Comparison of ENCODE assay signal across 9 mouse cellular contexts in genomic region chr14:27621576-27621975, GRCm38 (mm10). TPM values are rescaled to one million over a fixed set of nuclear protein-coding genes. Genes with fewer than 3 reads are reported as not detected.
DNase-seq lines count a peak whose midpoint lies in the region; ATAC-seq lines count a peak whose summit lies in the region.
"Had no signal": no experiment of that assay in that cellular context is flagged by ENCODE, and none has a peak within 500 bp of the region (broad histone marks: within the 10 kb centered on the region; RNA-seq: fewer than 3 reads in every experiment).

No protein-coding gene starts in this region.

- no peak overlapping the region for H3K27ac ChIP-seq in kidney, embryonic 14.5 days (ENCODE audit: low read depth, low read length)
- H3K27ac ChIP-seq in embryonic facial prominence, embryonic 10.5 days (replicated peaks), result no peak overlapping the region
- H3K27ac ChIP-seq in forebrain, embryonic 15.5 days (replicated peaks), result peak overlapping the region; percentile 88; the same call in 1 of the 2 replicates
- peak overlapping the region; percentile 90 for H3K27ac ChIP-seq in midbrain, embryonic 14.5 days (replicated peaks; ENCODE audit: low read depth, low read length)
- H3K27ac ChIP-seq in liver, embryonic 12.5 days, result no peak overlapping the region
- H3K27ac ChIP-seq: gastrocnemius, adult 2 months had no signal

- no peak overlapping the region; the same call in 1 of the 2 replicates for H3K4me2 ChIP-seq in kidney, embryonic 14.5 days (replicated peaks; ENCODE audit: low read depth, low read length)
- H3K4me2 ChIP-seq in forebrain, embryonic 15.5 days (replicated peaks), result no peak overlapping the region
- peak overlapping the region; percentile 71 for H3K4me2 ChIP-seq in midbrain, embryonic 14.5 days (ENCODE audit: low read length)
- no peak overlapping the region for H3K4me2 ChIP-seq in liver, embryonic 12.5 days

- peaks cover 5% of the 10 kb centered on the region; the same call in 1 of the 2 replicates for H3K27me3 ChIP-seq in kidney, embryonic 14.5 days (ENCODE audit: control insufficient read depth, insufficient read depth, low read length)
- H3K27me3 ChIP-seq in embryonic facial prominence, embryonic 10.5 days (replicated peaks; ENCODE audit: low read depth, poor library complexity, severe bottlenecking), result peaks cover 29% of the 10 kb centered on the region
- H3K27me3 ChIP-seq in forebrain, embryonic 15.5 days, result no peaks in the 10 kb centered on the region
- H3K27me3 ChIP-seq in midbrain, embryonic 14.5 days (ENCODE audit: control insufficient read depth, insufficient read depth, low read length), result no peaks in the 10 kb centered on the region
- H3K27me3 ChIP-seq in liver, embryonic 12.5 days (replicated peaks), result peaks cover 44% of the 10 kb centered on the region

- no peaks in the 10 kb centered on the region for H3K36me3 ChIP-seq in kidney, embryonic 14.5 days (ENCODE audit: control insufficient read depth, insufficient read depth, low read length)
- H3K36me3 ChIP-seq in embryonic facial prominence, embryonic 10.5 days (replicated peaks), result no peaks in the 10 kb centered on the region
- no peaks in the 10 kb centered on the region for H3K36me3 ChIP-seq in forebrain, embryonic 15.5 days
- H3K36me3 ChIP-seq in midbrain, embryonic 14.5 days (ENCODE audit: control insufficient read depth, insufficient read depth, low read length), result no peaks in the 10 kb centered on the region
- no peaks in the 10 kb centered on the region for H3K36me3 ChIP-seq in liver, embryonic 12.5 days

- WGBS in kidney, embryonic 14.5 days, result 50% methylated on average over 8 of the region's 8 CpGs
- WGBS in embryonic facial prominence, embryonic 10.5 days, result 47% methylated on average over 8 of the region's 8 CpGs
- WGBS in forebrain, embryonic 15.5 days, result 46% methylated on average over 8 of the region's 8 CpGs
- WGBS in midbrain, embryonic 14.5 days, result 47% methylated on average over 8 of the region's 8 CpGs
- WGBS in liver, embryonic 12.5 days (ENCODE audit: insufficient replicate concordance), result 39% methylated on average over 8 of the region's 8 CpGs

- ATAC-seq in kidney, embryonic 14.5 days (ENCODE audit: low FRiP score, low TSS enrichment), result no peak
- ATAC-seq in forebrain, embryonic 15.5 days (replicated peaks), result no peak
- ATAC-seq in midbrain, embryonic 14.5 days (ENCODE audit: low FRiP score, low TSS enrichment), result no peak
- no peak for ATAC-seq in liver, embryonic 12.5 days

- no peak overlapping the region for H3K9ac ChIP-seq in kidney, embryonic 14.5 days (ENCODE audit: low read depth, low read length)
- H3K9ac ChIP-seq in forebrain, embryonic 15.5 days (replicated peaks), result no peak overlapping the region
- H3K9ac ChIP-seq in midbrain, embryonic 14.5 days (replicated peaks; ENCODE audit: low read length), result no peak overlapping the region; the same call in 1 of the 2 replicates
- no peak overlapping the region for H3K9ac ChIP-seq in liver, embryonic 12.5 days

- H3K9me3 ChIP-seq in kidney, embryonic 14.5 days (ENCODE audit: control insufficient read depth, low read length), result no peaks in the 10 kb centered on the region
- no peaks in the 10 kb centered on the region for H3K9me3 ChIP-seq in embryonic facial prominence, embryonic 10.5 days
- no peaks in the 10 kb centered on the region for H3K9me3 ChIP-seq in forebrain, embryonic 15.5 days
- H3K9me3 ChIP-seq in midbrain, embryonic 14.5 days (ENCODE audit: control insufficient read depth, low read length), result no peaks in the 10 kb centered on the region
- no peaks in the 10 kb centered on the region for H3K9me3 ChIP-seq in liver, embryonic 12.5 days (replicated peaks)

- peaks cover 4% of the 10 kb centered on the region for H3K4me1 ChIP-seq in kidney, embryonic 14.5 days (ENCODE audit: control insufficient read depth, insufficient read depth, low read length)
- H3K4me1 ChIP-seq in embryonic facial prominence, embryonic 10.5 days, result peaks cover 12% of the 10 kb centered on the region; the same call in 1 of the 2 replicates
- H3K4me1 ChIP-seq in forebrain, embryonic 15.5 days, result peaks cover 12% of the 10 kb centered on the region
- peaks cover 5% of the 10 kb centered on the region; the same call in 1 of the 2 replicates for H3K4me1 ChIP-seq in midbrain, embryonic 14.5 days (ENCODE audit: control insufficient read depth, insufficient read depth, low read length)
- H3K4me1 ChIP-seq in liver, embryonic 12.5 days, result 0 out of 2 replicates have a peak, but pooled peaks cover 7% of the 10 kb centered on the region

- no peak for DNase-seq in kidney, postnatal 10 days
- DNase-seq in embryonic facial prominence, embryonic 10.5 days (ENCODE audit: low spot score), result peak; percentile 10
- no peak for DNase-seq in midbrain, embryonic 14.5 days
- no peak for DNase-seq in gastrocnemius, postnatal 14 days

- peak overlapping the region; percentile 70; the same call in 1 of the 2 replicates for H3K4me3 ChIP-seq in kidney, embryonic 14.5 days (ENCODE audit: low read length)
- H3K4me3 ChIP-seq in embryonic facial prominence, embryonic 10.5 days, result peak overlapping the region; percentile 81; the same call in 1 of the 2 replicates
- no peak overlapping the region for H3K4me3 ChIP-seq in forebrain, embryonic 15.5 days
- peak overlapping the region; percentile 83 for H3K4me3 ChIP-seq in midbrain, embryonic 14.5 days (replicated peaks; ENCODE audit: low read depth, low read length)
- H3K4me3 ChIP-seq in liver, embryonic 12.5 days, result no peak overlapping the region

- intact Hi-C loops in gastrocnemius, postnatal 14 days (cut with DNase I; ENCODE audit: low total_unique reads), result no loop called here

RNA-seq across cellular contexts. Expression of gene Erc2, which starts 0.7 kb away (rescaled TPM):
- polyA plus RNA-seq in kidney, embryonic 14.5 days (2014; fragmentation: Nextera tagmentation; extraction: Ambion mirVana), result 6.8 and 7.3 TPM in 2 replicates
- 6.2 and 7.2 TPM in 2 replicates for polyA plus RNA-seq in embryonic facial prominence, embryonic 10.5 days (2016; fragmentation: Nextera tagmentation; extraction: Ambion mirVana)
- 63.4 and 69.7 TPM in 2 replicates for polyA plus RNA-seq in forebrain, embryonic 15.5 days (2015; fragmentation: Nextera tagmentation; extraction: Ambion mirVana)
- 80.1 and 90.7 TPM in 2 replicates for polyA plus RNA-seq in midbrain, embryonic 14.5 days (2014; fragmentation: Nextera tagmentation; extraction: Ambion mirVana)
- total RNA-seq in gastrocnemius, postnatal 14 days (2021), result under 1 TPM; 0.38 to 0.86 TPM
- polyA plus RNA-seq in liver, embryonic 12.5 days (2016; fragmentation: Nextera tagmentation; extraction: Ambion mirVana), result 0.51 and 0.77 TPM in 2 replicates
- total RNA-seq: common myeloid progenitor, adult 5-6 weeks had no signal

Comparison
In these comparisons a context has a peak if more than half of its experiments do, and no peak if none do; other contexts are left out.
1. H3K27ac ChIP-seq: peak in forebrain, embryonic 15.5 days (single experiment) and midbrain, embryonic 14.5 days (single experiment); none in kidney, embryonic 14.5 days (single experiment), embryonic facial prominence, embryonic 10.5 days (single experiment) and liver, embryonic 12.5 days (single experiment).
2. H3K4me3 ChIP-seq: peak in kidney, embryonic 14.5 days (single experiment), embryonic facial prominence, embryonic 10.5 days (single experiment) and midbrain, embryonic 14.5 days (single experiment); none in forebrain, embryonic 15.5 days (single experiment) and liver, embryonic 12.5 days (single experiment).